8 mouse cellular contexts compared by ENCODE assay signal in genomic region chr7:105477841-105478240, GRCm38 (mm10). TPM values are rescaled to one million over a fixed set of nuclear protein-coding genes. Genes with fewer than 3 reads are reported as not detected.
DNase-seq lines count a peak whose midpoint lies in the region; ATAC-seq lines count a peak whose summit lies in the region.

No protein-coding gene starts in this region.

- no peaks in the 10 kb centered on the region for H3K36me3 ChIP-seq in embryonic facial prominence, embryonic 11.5 days (replicated peaks; ENCODE audit: control insufficient read depth, insufficient read depth, low read depth, low read length)
- H3K36me3 ChIP-seq in neural tube, embryonic 11.5 days (ENCODE audit: control insufficient read depth, insufficient read depth, low read length): no peaks in the 10 kb centered on the region

- no peak overlapping the region for H3K27ac ChIP-seq in embryonic facial prominence, embryonic 11.5 days (replicated peaks; ENCODE audit: low read depth, low read length)
- no peak overlapping the region for H3K27ac ChIP-seq in neural tube, embryonic 11.5 days (ENCODE audit: low read depth, low read length)

- no peak for ATAC-seq in embryonic facial prominence, embryonic 11.5 days (replicated peaks; ENCODE audit: insufficient number of reproducible peaks, low FRiP score, low TSS enrichment, low read depth)
- peak; percentile 72 to 85 for ATAC-seq in hematopoietic stem cell, adult 5-6 weeks (replicated peaks in 1 of 2; ENCODE audit: insufficient read depth in 1 of 2, low FRiP score in 2 of 2, low TSS enrichment in 1 of 2, low read depth in 1 of 2, poor library complexity in 2 of 2, severe bottlenecking in 2 of 2)
- no peak for ATAC-seq in neural tube, embryonic 11.5 days (ENCODE audit: insufficient read depth, low FRiP score, low TSS enrichment)
- no peak for ATAC-seq in inflammation-experienced regulatory T-cells, adult 6 months

- H3K4me3 ChIP-seq in embryonic facial prominence, embryonic 11.5 days (ENCODE audit: low read depth, low read length): no peak overlapping the region
- no peak overlapping the region for H3K4me3 ChIP-seq in neural tube, embryonic 11.5 days (ENCODE audit: low read depth, low read length)

- no peak overlapping the region for H3K4me2 ChIP-seq in embryonic facial prominence, embryonic 11.5 days (ENCODE audit: low read depth, low read length)
- H3K4me2 ChIP-seq in neural tube, embryonic 11.5 days (ENCODE audit: low read depth): no peak overlapping the region

- H3K9ac ChIP-seq in embryonic facial prominence, embryonic 11.5 days (replicated peaks; ENCODE audit: low read length): no peak overlapping the region
- no peak overlapping the region for H3K9ac ChIP-seq in neural tube, embryonic 11.5 days (ENCODE audit: low read length)

- 65% methylated on average over 3 of the region's 3 CpGs for WGBS in embryonic facial prominence, embryonic 11.5 days
- 60% methylated on average over 3 of the region's 3 CpGs for WGBS in neural tube, embryonic 11.5 days

- 0 out of 2 replicates have a peak, but pooled peaks cover 2% of the 10 kb centered on the region for H3K4me1 ChIP-seq in embryonic facial prominence, embryonic 11.5 days (ENCODE audit: control insufficient read depth, insufficient read depth, low read length)
- peaks cover 2% of the 10 kb centered on the region; the same call in 1 of the 2 replicates for H3K4me1 ChIP-seq in neural tube, embryonic 11.5 days (ENCODE audit: control insufficient read depth, insufficient read depth, low read length)

- no peaks in the 10 kb centered on the region for H3K9me3 ChIP-seq in embryonic facial prominence, embryonic 11.5 days (replicated peaks; ENCODE audit: control insufficient read depth, low read length)
- H3K9me3 ChIP-seq in neural tube, embryonic 11.5 days (ENCODE audit: control insufficient read depth, low read length): no peaks in the 10 kb centered on the region

- DNase-seq in thymus, postnatal 14 days: peak; percentile 8
- DNase-seq in thymus, postnatal 36 days: no peak
- DNase-seq in adrenal gland, postnatal 36 days: peak; percentile 49 to 60
- peak; percentile 71 for DNase-seq in embryonic facial prominence, embryonic 11.5 days (ENCODE audit: low spot score)
- DNase-seq in left cerebral cortex, adult 18-20 months (ENCODE audit: low spot score in 2 of 2): peak; percentile 49 to 62
- peak; percentile 36 for DNase-seq in neural tube, embryonic 11.5 days (ENCODE audit: low spot score)

- H3K27me3 ChIP-seq in embryonic facial prominence, embryonic 11.5 days (ENCODE audit: control insufficient read depth, insufficient read depth, low read length): peaks cover 4% of the 10 kb centered on the region; the same call in 1 of the 2 replicates
- H3K27me3 ChIP-seq in neural tube, embryonic 11.5 days (ENCODE audit: control insufficient read depth, insufficient read depth, low read length): no peaks in the 10 kb centered on the region

RNA-seq across cellular contexts. Expression of gene Cavin3, which starts 4.3 kb away (rescaled TPM):
- 10 to 100 TPM; 60.2 to 76.0 TPM for total RNA-seq in adrenal gland, postnatal 36 days (2021)
- 23.9 and 25.7 TPM in 2 replicates for polyA plus RNA-seq in embryonic facial prominence, embryonic 11.5 days (2014; fragmentation: Nextera tagmentation; extraction: Ambion mirVana)
- total RNA-seq in hematopoietic stem cell, adult 5-6 weeks (2017): 5.6 and 7.2 TPM in 2 replicates
- total RNA-seq in left cerebral cortex, adult 18-20 months (2021): 10 to 100 TPM; 17.9 to 19.8 TPM
- polyA plus RNA-seq in neural tube, embryonic 11.5 days (2014; fragmentation: Nextera tagmentation; extraction: Ambion mirVana): 22.8 and 23.0 TPM in 2 replicates
- not detected for polyA plus RNA-seq in inflammation-experienced regulatory T-cells, adult 6 months (2017; shearing (Covaris generic))

RNA-seq across cellular contexts. Expression of gene Cckbr, which starts 52.3 kb away (rescaled TPM):
- not detected for total RNA-seq in adrenal gland, postnatal 36 days (2021)
- polyA plus RNA-seq in embryonic facial prominence, embryonic 11.5 days (2014; fragmentation: Nextera tagmentation; extraction: Ambion mirVana): 0.10 and 0.15 TPM in 2 replicates
- total RNA-seq in hematopoietic stem cell, adult 5-6 weeks (2017): not detected in 2 replicates
- total RNA-seq in left cerebral cortex, adult 18-20 months (2021): 10 to 100 TPM; 68.3 to 74.4 TPM
- polyA plus RNA-seq in neural tube, embryonic 11.5 days (2014; fragmentation: Nextera tagmentation; extraction: Ambion mirVana): not detected in 2 replicates
- not detected for polyA plus RNA-seq in inflammation-experienced regulatory T-cells, adult 6 months (2017; shearing (Covaris generic))

Comparison
In these comparisons a context has a peak if more than half of its experiments do, and no peak if none do; other contexts are left out.
1. DNase-seq: peak in thymus, postnatal 14 days (single experiment), adrenal gland, postnatal 36 days (2 of 2), embryonic facial prominence, embryonic 11.5 days (single experiment), left cerebral cortex, adult 18-20 months (2 of 2) and neural tube, embryonic 11.5 days (single experiment); none in thymus, postnatal 36 days (0 of 2).
2. ATAC-seq: peak in hematopoietic stem cell, adult 5-6 weeks (2 of 2); none in embryonic facial prominence, embryonic 11.5 days (single experiment), neural tube, embryonic 11.5 days (single experiment) and inflammation-experienced regulatory T-cells, adult 6 months (single experiment).
3. RNA of gene Cckbr, which starts 52.3 kb away (total RNA-seq): 68.3 to 74.4 TPM in left cerebral cortex, adult 18-20 months; not detected in adrenal gland, postnatal 36 days and not detected in hematopoietic stem cell, adult 5-6 weeks; every median in the first group is over 10 times any median in the second.